Mouse (Mus musculus): Measurements from ENCODE around the gene Gm29609. TPM values are rescaled to one million over a fixed set of nuclear protein-coding genes. Genes with fewer than 3 reads are reported as not detected.
A peak's percentile ranks its signal among the peaks of the same experiment; 100 is the strongest.

The Gm29609 gene
- polyA plus RNA-seq, 1 experiment from 2014 or later, result 0.92 TPM

- ATAC-seq (ENCODE audit: insufficient read depth) (peak; percentile 71; the same call in 1 of the 2 replicates), DNase-seq (peak; percentile 74)
- Histone ChIP-seq H3K27me3 (ENCODE audit: insufficient read depth, low read length) (peaks cover 77% of the 10 kb centered on the region), H3K4me2 (peak overlapping the region; percentile 68), H3K4me1 (ENCODE audit: insufficient read depth) (peaks cover 4% of the 10 kb centered on the region; the same call in 1 of the 2 replicates), H3K36me3 (ENCODE audit: insufficient read depth) (no peaks in the 10 kb centered on the region), H3K9me3 (ENCODE audit: low read depth, low read length) (no peaks in the 10 kb centered on the region), H3K27ac (ENCODE audit: low read depth) (no peak overlapping the region), H3K4me3 (ENCODE audit: low read depth, low read length) (peak overlapping the region; percentile 31), H3K9ac (no peak overlapping the region)
- under 1% methylated on average over 59 of the region's 59 CpGs for WGBS
- TF ChIP-seq CTCF (IDR thresholded peaks at IDR 0.05; ENCODE audit: low read depth), result peak; percentile 41
These were observed 84.7 kb downstream of the Gm29609 start for GRCm38 (mm10) chr5:31094799-31095691.

Other genes with a start within 250 kb of the Gm29609 start
- 2.3 and 2.6 TPM in 2 replicates for gene Cgref1, start 234.3 kb downstream of the Gm29609 start, polyA plus RNA-seq (2014; fragmentation: Nextera tagmentation; extraction: Ambion mirVana)
- 79.8 and 99.6 TPM in 2 replicates for gene Preb, start 219.6 kb downstream of the Gm29609 start, polyA plus RNA-seq (2014; fragmentation: Nextera tagmentation; extraction: Ambion mirVana)
- gene Tcf23, start 211.2 kb downstream of the Gm29609 start, polyA plus RNA-seq (2014; fragmentation: Nextera tagmentation; extraction: Ambion mirVana), result 0.16 and 0.25 TPM in 2 replicates
- 148 and 159 TPM in 2 replicates for gene Atraid, start 131.6 kb downstream of the Gm29609 start, polyA plus RNA-seq (2014; fragmentation: Nextera tagmentation; extraction: Ambion mirVana)
- 7.2 and 8.0 TPM in 2 replicates for gene Slc5a6, start 131.0 kb downstream of the Gm29609 start, polyA plus RNA-seq (2014; fragmentation: Nextera tagmentation; extraction: Ambion mirVana)
- gene Cad, start 125.1 kb downstream of the Gm29609 start, polyA plus RNA-seq (2014; fragmentation: Nextera tagmentation; extraction: Ambion mirVana), result 38.0 and 43.4 TPM in 2 replicates
- not detected in 2 replicates for gene Dnajc5g, start 73.6 kb downstream of the Gm29609 start, polyA plus RNA-seq (2014; fragmentation: Nextera tagmentation; extraction: Ambion mirVana)
- 0.38 TPM in 1 of 2 replicates, not detected in the other for gene Slc30a3, start 71.7 kb downstream of the Gm29609 start, polyA plus RNA-seq (2014; fragmentation: Nextera tagmentation; extraction: Ambion mirVana)
- gene Trim54, start 63.2 kb downstream of the Gm29609 start, polyA plus RNA-seq (2014; fragmentation: Nextera tagmentation; extraction: Ambion mirVana), result 0.30 TPM in 1 of 2 replicates, not detected in the other
- not detected in 2 replicates for gene Ucn, start 41.1 kb downstream of the Gm29609 start, polyA plus RNA-seq (2014; fragmentation: Nextera tagmentation; extraction: Ambion mirVana)
- 55.3 and 58.3 TPM in 2 replicates for gene Mpv17, start 25.7 kb downstream of the Gm29609 start, polyA plus RNA-seq (2014; fragmentation: Nextera tagmentation; extraction: Ambion mirVana)
- gene Gtf3c2, start 233 bp upstream of the Gm29609 start, polyA plus RNA-seq (2014; fragmentation: Nextera tagmentation; extraction: Ambion mirVana), result 74.1 and 78.6 TPM in 2 replicates
- 130 and 131 TPM in 2 replicates for gene Snx17, start 13.3 kb upstream of the Gm29609 start, polyA plus RNA-seq (2014; fragmentation: Nextera tagmentation; extraction: Ambion mirVana)
- 64.2 and 70.6 TPM in 2 replicates for gene Eif2b4, start 13.5 kb upstream of the Gm29609 start, polyA plus RNA-seq (2014; fragmentation: Nextera tagmentation; extraction: Ambion mirVana)
- gene Zfp513, start 22.4 kb upstream of the Gm29609 start, polyA plus RNA-seq (2014; fragmentation: Nextera tagmentation; extraction: Ambion mirVana), result 5.4 and 7.1 TPM in 2 replicates
- 144 and 148 TPM in 2 replicates for gene Ppm1g, start 40.8 kb upstream of the Gm29609 start, polyA plus RNA-seq (2014; fragmentation: Nextera tagmentation; extraction: Ambion mirVana)
- 158 and 165 TPM in 2 replicates for gene Nrbp1, start 61.0 kb upstream of the Gm29609 start, polyA plus RNA-seq (2014; fragmentation: Nextera tagmentation; extraction: Ambion mirVana)
- 0.37 and 0.38 TPM in 2 replicates for gene Gm9970, start 61.3 kb upstream of the Gm29609 start, polyA plus RNA-seq (2014; fragmentation: Nextera tagmentation; extraction: Ambion mirVana)
- gene Krtcap3, start 71.8 kb upstream of the Gm29609 start, polyA plus RNA-seq (2014; fragmentation: Nextera tagmentation; extraction: Ambion mirVana), result 31.1 and 32.0 TPM in 2 replicates
- 32.3 and 36.4 TPM in 2 replicates for gene Ift172, start 111.2 kb upstream of the Gm29609 start, polyA plus RNA-seq (2014; fragmentation: Nextera tagmentation; extraction: Ambion mirVana)
- gene Fndc4, start 116.2 kb upstream of the Gm29609 start, polyA plus RNA-seq (2014; fragmentation: Nextera tagmentation; extraction: Ambion mirVana), result 58.5 and 68.6 TPM in 2 replicates
- gene Gckr, start 117.5 kb upstream of the Gm29609 start, polyA plus RNA-seq (2014; fragmentation: Nextera tagmentation; extraction: Ambion mirVana), result 0.34 TPM in 1 of 2 replicates, not detected in the other